Mouse (Mus musculus): ENCODE results near the gene Wnt8b. TPM values are rescaled to one million over a fixed set of nuclear protein-coding genes. Genes with fewer than 3 reads are reported as not detected.
A peak's percentile ranks its signal among the peaks of the same experiment; 100 is the strongest.

Wnt8b gene
- total and polyA plus RNA-seq, 3 experiments = not detected

DNA sequence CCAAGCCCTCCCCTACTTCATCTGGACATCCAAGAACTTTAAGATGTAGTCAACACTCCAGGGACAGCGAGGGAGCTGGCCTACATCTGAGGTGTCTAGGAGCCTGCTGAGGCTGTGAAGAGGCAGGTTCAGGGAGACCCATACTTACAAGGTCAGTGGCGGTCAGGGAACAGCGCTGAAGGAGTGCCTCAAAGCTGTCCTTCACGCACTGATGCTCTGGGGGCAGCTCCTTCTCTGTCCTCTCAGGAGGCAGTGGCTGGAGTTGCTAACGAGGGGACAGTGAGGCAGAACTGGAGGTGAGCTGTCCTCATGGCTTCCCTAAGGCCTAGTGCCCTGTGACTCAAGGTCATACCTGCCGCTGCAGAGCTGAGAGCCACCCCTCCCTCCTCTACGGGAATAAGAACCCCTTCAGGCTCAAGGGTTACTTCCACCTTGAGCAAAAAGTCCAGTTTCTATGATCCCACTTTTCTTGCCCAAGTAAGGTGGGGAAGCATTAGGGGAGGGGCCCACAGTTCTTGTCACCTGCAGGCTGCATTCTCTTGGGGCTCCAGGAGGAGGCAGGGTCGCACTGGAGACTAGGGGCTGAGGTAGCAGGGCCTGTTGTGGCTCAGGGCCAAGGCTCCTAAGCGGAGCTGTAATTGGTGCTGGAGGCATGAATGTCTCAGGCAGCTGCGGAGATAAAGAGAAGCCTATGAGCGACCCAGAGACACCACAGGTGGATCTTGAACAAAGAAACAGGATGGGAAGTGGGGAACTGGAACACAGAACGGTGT lies 24.9 kb downstream of the Wnt8b start:
- H3K27ac ChIP-seq (ENCODE audit: control insufficient read depth, low read depth, low read length) = no peak overlapping the region
- H3K36me3 ChIP-seq (ENCODE audit: control insufficient read depth in 1 of 2, insufficient read depth in 2 of 2, low read length in 2 of 2) = no peaks in the 10 kb centered on the region
- no peak for DNase-seq (ENCODE audit: low read depth, low spot score)
- no peak for TF ChIP-seq RCOR1 (IDR thresholded peaks at IDR 0.05; ENCODE audit: low read depth, low read length)
- TF ChIP-seq HCFC1 (IDR thresholded peaks at IDR 0.05; ENCODE audit: low read depth, low read length) = no peak
- peak; percentile 1; the same call in 1 of the 2 replicates for TF ChIP-seq RAD21 (IDR thresholded peaks at IDR 0.05; ENCODE audit: low read depth, low read length)
- no peak for TF ChIP-seq ZC3H11A (IDR thresholded peaks at IDR 0.05; ENCODE audit: low read depth, low read length)
- TF ChIP-seq CTCF (IDR thresholded peaks at IDR 0.05 in 2 of 3, conservative IDR thresholded peaks at IDR 0.05 in 1 of 3; ENCODE audit: control insufficient read depth in 1 of 3, insufficient read depth in 1 of 3, low read depth in 2 of 3, low read length in 3 of 3, poor library complexity in 1 of 3, severe bottlenecking in 1 of 3) = peak in 2 of 3 experiments; percentile 1 to 17; a peak in 1 of 6 replicates
- no peak for TF ChIP-seq NRF1 (IDR thresholded peaks at IDR 0.05; ENCODE audit: insufficient read depth, low read depth, low read length, poor library complexity, severe bottlenecking)
- no peak for TF ChIP-seq GABPA (IDR thresholded peaks at IDR 0.05; ENCODE audit: low read depth, low read length)
- TF ChIP-seq NELFE (IDR thresholded peaks at IDR 0.05; ENCODE audit: low read depth, low read length) = no peak
- no peak for TF ChIP-seq MAFK (IDR thresholded peaks at IDR 0.05; ENCODE audit: borderline replicate concordance, low read depth, low read length)
- no peaks in the 10 kb centered on the region; a peak in 1 of 4 replicates for H3K27me3 ChIP-seq (ENCODE audit: control insufficient read depth in 1 of 2, insufficient read depth in 2 of 2, low read length in 2 of 2)
- no peak overlapping the region for H3K4me3 ChIP-seq (ENCODE audit: control insufficient read depth in 1 of 2, insufficient read depth in 1 of 2, low read depth in 2 of 2, low read length in 2 of 2)
- H3K79me2 ChIP-seq (ENCODE audit: control insufficient read depth, insufficient read depth, low read length, poor library complexity) = no peaks in the 10 kb centered on the region
- H3K4me1 ChIP-seq (ENCODE audit: control insufficient read depth in 1 of 2, insufficient read depth in 2 of 2, low read length in 2 of 2) = no peaks in the 10 kb centered on the region
- no peak overlapping the region for H3K9ac ChIP-seq (ENCODE audit: control insufficient read depth, low read depth, low read length, poor library complexity, severe bottlenecking)
- H3K9me3 ChIP-seq (replicated peaks; ENCODE audit: insufficient read depth, low read length) = no peaks in the 10 kb centered on the region

DNA sequence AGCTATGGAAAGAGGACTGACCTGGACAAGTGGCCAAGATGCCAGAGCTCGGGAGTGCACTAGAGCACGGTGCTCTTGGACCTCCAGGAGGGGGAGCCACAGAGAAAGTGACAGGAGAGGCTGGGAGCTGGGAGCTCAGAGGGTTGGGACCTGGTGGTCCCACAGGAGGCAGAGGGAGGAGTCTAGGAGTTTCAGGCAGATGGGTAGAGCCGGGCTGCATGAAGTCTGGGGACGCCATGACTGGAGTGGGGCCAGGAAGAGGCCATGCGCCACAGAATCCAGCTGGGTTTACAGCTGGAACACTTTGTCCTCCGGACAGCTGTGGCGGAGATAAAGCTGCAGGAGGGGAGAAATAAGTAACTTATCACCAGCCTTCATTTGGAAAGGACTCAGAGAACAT lies 25.9 kb downstream of the Wnt8b start:
- no peak overlapping the region for H3K4me3 ChIP-seq (ENCODE audit: control insufficient read depth in 1 of 2, insufficient read depth in 1 of 2, low read depth in 2 of 2, low read length in 2 of 2)
- no peak for DNase-seq (ENCODE audit: low read depth, low spot score)
- no peaks in the 10 kb centered on the region; a peak in 1 of 4 replicates for H3K27me3 ChIP-seq (ENCODE audit: control insufficient read depth in 1 of 2, insufficient read depth in 2 of 2, low read length in 2 of 2)
- no peak overlapping the region for H3K9ac ChIP-seq (ENCODE audit: control insufficient read depth, low read depth, low read length, poor library complexity, severe bottlenecking)
- H3K9me3 ChIP-seq (replicated peaks; ENCODE audit: insufficient read depth, low read length) = no peaks in the 10 kb centered on the region
- H3K79me2 ChIP-seq (ENCODE audit: control insufficient read depth, insufficient read depth, low read length, poor library complexity) = no peaks in the 10 kb centered on the region
- no peak overlapping the region for H3K27ac ChIP-seq (ENCODE audit: control insufficient read depth, low read depth, low read length)
- TF ChIP-seq CHD1 (IDR thresholded peaks at IDR 0.05; ENCODE audit: low read depth, low read length) = no peak
- peak in 2 of 3 experiments; percentile 32 to 38; a peak in 4 of 6 replicates for TF ChIP-seq CTCF (IDR thresholded peaks at IDR 0.05 in 2 of 3, conservative IDR thresholded peaks at IDR 0.05 in 1 of 3; ENCODE audit: control insufficient read depth in 1 of 3, insufficient read depth in 1 of 3, low read depth in 2 of 3, low read length in 3 of 3, poor library complexity in 1 of 3, severe bottlenecking in 1 of 3)
- no peaks in the 10 kb centered on the region for H3K36me3 ChIP-seq (ENCODE audit: control insufficient read depth in 1 of 2, insufficient read depth in 2 of 2, low read length in 2 of 2)
- no peaks in the 10 kb centered on the region for H3K4me1 ChIP-seq (ENCODE audit: control insufficient read depth in 1 of 2, insufficient read depth in 2 of 2, low read length in 2 of 2)

DNA sequence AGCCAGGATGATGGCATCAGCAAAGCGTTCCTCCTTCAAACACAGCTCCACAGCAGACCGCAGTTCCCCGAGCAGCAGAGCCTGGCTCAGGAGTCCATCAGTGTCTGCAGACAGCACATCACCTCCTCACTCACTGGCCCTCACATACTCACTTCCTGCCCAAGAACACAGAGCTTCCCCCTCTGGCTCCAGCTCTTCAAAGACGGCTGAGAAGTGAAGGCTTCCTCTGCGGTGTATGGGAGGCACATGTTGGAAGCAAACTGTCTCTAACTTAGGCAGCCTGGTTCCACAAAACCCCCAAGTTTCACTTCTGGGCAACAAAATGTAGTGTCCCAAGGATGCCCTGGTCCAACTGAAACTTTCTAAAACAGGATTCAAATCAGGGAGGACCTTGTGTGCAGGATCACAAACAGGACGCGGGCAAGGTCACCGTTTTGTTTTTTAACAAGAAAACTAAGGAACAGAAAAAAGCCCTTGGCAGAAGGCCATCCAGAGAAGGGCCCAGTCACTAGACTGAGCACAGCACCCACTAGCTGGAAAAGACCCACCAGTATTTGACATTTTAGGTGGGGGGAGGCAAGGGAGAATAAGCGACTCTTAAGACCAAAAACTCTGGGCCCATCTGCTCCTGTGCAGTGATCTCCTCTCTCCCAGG lies 32.4 kb downstream of the Wnt8b start:
- DNase-seq (ENCODE audit: low read depth, low spot score) = no peak
- Histone ChIP-seq H3K79me2 (ENCODE audit: control insufficient read depth, insufficient read depth, low read length, poor library complexity) (no peaks in the 10 kb centered on the region), H3K36me3 (ENCODE audit: control insufficient read depth in 1 of 2, insufficient read depth in 2 of 2, low read length in 2 of 2) (no peaks in the 10 kb centered on the region), H3K4me1 (ENCODE audit: control insufficient read depth in 1 of 2, insufficient read depth in 2 of 2, low read length in 2 of 2) (no peaks in the 10 kb centered on the region), H3K9me3 (replicated peaks; ENCODE audit: insufficient read depth, low read length) (no peaks in the 10 kb centered on the region), H3K27me3 (ENCODE audit: control insufficient read depth in 1 of 2, insufficient read depth in 2 of 2, low read length in 2 of 2) (no peaks in the 10 kb centered on the region), H3K4me3 (ENCODE audit: control insufficient read depth in 1 of 2, insufficient read depth in 1 of 2, low read depth in 2 of 2, low read length in 2 of 2) (no peak overlapping the region), H3K9ac (ENCODE audit: control insufficient read depth, low read depth, low read length, poor library complexity, severe bottlenecking) (no peak overlapping the region), H3K27ac (ENCODE audit: control insufficient read depth, low read depth, low read length) (no peak overlapping the region)
- TF ChIP-seq ELF1 (IDR thresholded peaks at IDR 0.05; ENCODE audit: low read depth, low read length) = no peak
- no peak for TF ChIP-seq ZMIZ1 (IDR thresholded peaks at IDR 0.05; ENCODE audit: low read depth, low read length)
- no peak for TF ChIP-seq E2F4 (IDR thresholded peaks at IDR 0.05; ENCODE audit: borderline replicate concordance, low read depth, low read length)
- TF ChIP-seq MYC (IDR thresholded peaks at IDR 0.05; ENCODE audit: low read depth, low read length) = no peak
- TF ChIP-seq ZC3H11A (IDR thresholded peaks at IDR 0.05; ENCODE audit: low read depth, low read length) = no peak
- TF ChIP-seq MYB (IDR thresholded peaks at IDR 0.05; ENCODE audit: low read depth, low read length) = no peak
- no peak for TF ChIP-seq UBTF (IDR thresholded peaks at IDR 0.05; ENCODE audit: borderline replicate concordance, insufficient read depth, low read depth, low read length)
- no peak for TF ChIP-seq CHD1 (IDR thresholded peaks at IDR 0.05; ENCODE audit: low read depth, low read length)
- no peak for TF ChIP-seq POLR2A (IDR thresholded peaks at IDR 0.05; ENCODE audit: control insufficient read depth in 1 of 2, insufficient read depth in 1 of 2, low read depth in 1 of 2, low read length in 2 of 2, poor library complexity in 1 of 2)
- TF ChIP-seq TAL1 (IDR thresholded peaks at IDR 0.05; ENCODE audit: low read length) = no peak
- no peak for TF ChIP-seq POLR2AphosphoS5 (IDR thresholded peaks at IDR 0.05; ENCODE audit: borderline replicate concordance, low read depth, low read length)
